Mouse (Mus musculus): ENCODE results near the gene Ass1.

GRCm38 (mm10) chr2:31455418-31455817, 14.6 kb upstream of the Ass1 start:
- TF ChIP-seq CTCF (IDR thresholded peaks at IDR 0.05; ENCODE audit: low read depth, low read length) (no peak), GATA1 (IDR thresholded peaks at IDR 0.05; ENCODE audit: borderline replicate concordance, low read length) (no peak), TAL1 (conservative IDR thresholded peaks at IDR 0.05; ENCODE audit: low read depth, low read length) (no peak), POLR2AphosphoS5 (IDR thresholded peaks at IDR 0.05; ENCODE audit: insufficient replicate concordance, low read depth, low read length) (no peak), GATA2 (IDR thresholded peaks at IDR 0.05; ENCODE audit: borderline replicate concordance, low read depth, low read length) (no peak)
